Mouse (Mus musculus): Measurements from ENCODE around the gene Mtg1.

- TF ChIP-seq POLR2A (IDR thresholded peaks at IDR 0.05; ENCODE audit: control insufficient read depth, extremely low read depth, insufficient read depth, low read length, poor library complexity) = no peak
- TF ChIP-seq CTCF (IDR thresholded peaks at IDR 0.05; ENCODE audit: borderline replicate concordance, control insufficient read depth, extremely low read depth, insufficient read depth, low read length, poor library complexity) = no peak
Observed at GRCm38 (mm10) chr7:140167950-140168349, 30.6 kb downstream of the Mtg1 start.

All from thymus, adult 2 months (tissue).